Mouse (Mus musculus): ENCODE results near the gene Txlnb.
"Not testable (repeated sequence)": the region's sequence is repeated elsewhere in the genome, so short reads cannot be mapped to it uniquely, and the experiment has no call there.

Txlnb gene

DNA sequence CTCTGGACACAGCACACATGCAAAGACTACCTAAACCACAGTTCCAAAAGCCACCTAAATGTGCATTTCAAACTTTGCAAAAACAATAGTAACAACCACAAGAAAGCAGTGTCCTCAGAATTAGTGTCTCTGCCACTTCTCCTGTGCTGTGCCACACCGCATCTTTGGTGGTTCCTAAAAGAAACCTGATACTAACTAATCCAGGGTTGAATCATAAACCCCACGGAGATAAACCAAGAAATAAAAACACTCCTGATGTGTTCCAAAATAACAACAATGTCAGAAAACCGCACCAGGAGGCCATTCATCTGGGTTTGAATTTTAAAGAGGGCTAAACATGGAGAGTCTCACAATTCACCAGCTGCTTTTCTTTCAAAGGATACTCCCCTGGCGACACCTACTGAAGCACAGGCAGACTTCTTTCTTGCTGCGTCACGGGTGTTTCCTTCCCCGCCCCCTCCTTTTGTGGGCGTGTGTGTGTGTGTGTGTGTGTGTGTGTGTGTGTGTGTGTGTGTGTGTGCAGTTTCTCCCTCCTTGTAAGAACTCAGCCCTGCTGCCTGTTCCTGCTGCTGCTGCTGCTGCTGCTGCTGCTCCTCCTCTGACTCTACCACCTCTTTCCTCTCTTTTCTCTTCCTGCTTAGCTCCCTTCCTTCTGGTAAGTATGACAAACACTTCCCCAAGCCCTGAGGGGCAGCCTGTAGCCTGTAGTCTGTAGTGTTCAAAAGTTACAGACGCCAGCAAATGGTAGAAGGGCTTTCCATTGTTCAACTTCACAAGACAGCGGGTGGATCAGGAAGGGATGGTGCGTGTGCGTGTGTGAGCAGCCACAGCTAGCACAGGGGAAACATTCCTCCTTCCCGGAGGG, at the start of gene Txlnb:
Gene Txlnb, plus strand, starts transcription at position 460 of the 865 bp plus-strand sequence.
- DNase-seq = peak; percentile 50

GRCm38 (mm10) chr10:17752478-17752877, 43.5 kb upstream of the Txlnb start:
- DNase-seq = no peak

- DNase-seq = no peak
These were observed 36.3 kb upstream of the Txlnb start for GRCm38 (mm10) chr10:17759772-17760171.

DNA sequence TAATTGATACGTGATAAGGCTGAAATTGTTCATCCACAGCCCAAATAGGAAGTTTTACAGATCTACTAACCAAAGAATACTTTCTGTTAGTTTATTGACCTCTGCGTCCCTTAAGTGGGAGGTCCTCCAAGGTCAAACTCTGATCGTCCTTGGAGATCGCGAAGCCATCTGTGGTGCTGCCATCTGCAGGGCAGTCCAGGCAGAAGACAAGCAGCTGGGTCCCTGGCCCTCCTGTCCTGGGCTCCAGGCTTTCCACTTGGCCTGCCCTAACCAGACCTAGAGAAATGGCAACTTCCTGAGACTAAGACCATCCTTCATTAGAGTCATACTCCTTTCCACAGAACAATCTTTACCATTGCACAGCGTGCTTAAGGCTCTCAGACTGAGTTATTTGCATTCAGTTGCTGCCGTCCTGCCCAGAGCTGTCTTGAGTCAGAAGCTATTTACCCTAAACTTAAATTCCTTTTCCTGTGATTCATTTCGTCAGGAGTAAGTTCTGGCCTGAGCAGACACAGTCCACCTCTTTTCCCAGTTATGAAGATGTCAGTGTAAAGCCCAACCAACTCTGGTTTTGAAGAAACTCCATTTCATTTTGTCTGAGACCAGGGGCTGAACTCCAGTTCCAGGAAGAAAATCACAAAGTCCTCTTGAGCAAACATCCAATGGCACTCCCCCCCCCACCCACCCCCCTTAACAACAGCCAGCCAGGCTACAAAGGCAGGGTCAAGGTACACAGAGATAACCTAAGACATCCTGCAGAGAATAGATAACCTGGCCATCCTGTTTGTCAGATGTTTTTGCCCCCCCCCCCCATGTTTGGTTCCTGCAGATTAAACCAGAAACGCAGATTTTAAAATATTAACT, 35.0 kb upstream of the Txlnb start:
- no peak for DNase-seq

GRCm38 (mm10) chr10:17761652-17762051, 34.4 kb upstream of the Txlnb start:
- no peak for DNase-seq

GRCm38 (mm10) chr10:17762946-17763345, 33.1 kb upstream of the Txlnb start:
- DNase-seq = no peak

DNA sequence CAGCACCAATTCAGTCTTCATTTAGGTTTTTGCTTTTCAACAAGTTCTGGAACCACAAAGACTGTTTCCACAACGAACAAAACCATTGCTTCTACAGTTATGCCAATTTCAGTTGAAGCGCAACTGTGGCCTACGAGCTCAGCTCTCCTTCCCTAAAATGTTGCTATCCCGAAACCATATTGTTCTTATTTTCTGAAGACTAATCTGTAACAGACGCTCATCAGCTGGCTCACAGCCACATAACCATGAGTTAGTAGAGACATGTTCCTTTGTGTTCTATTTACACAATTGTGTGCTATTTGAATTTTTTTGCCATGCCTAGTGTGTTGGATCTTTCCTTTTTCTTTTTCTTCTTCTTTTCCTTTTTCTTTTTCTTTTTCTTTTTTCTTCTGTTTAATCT, 26.2 kb upstream of the Txlnb start:
- no peak for DNase-seq

GRCm38 (mm10) chr10:17772364-17772763, 23.7 kb upstream of the Txlnb start:
- DNase-seq = no peak

DNA sequence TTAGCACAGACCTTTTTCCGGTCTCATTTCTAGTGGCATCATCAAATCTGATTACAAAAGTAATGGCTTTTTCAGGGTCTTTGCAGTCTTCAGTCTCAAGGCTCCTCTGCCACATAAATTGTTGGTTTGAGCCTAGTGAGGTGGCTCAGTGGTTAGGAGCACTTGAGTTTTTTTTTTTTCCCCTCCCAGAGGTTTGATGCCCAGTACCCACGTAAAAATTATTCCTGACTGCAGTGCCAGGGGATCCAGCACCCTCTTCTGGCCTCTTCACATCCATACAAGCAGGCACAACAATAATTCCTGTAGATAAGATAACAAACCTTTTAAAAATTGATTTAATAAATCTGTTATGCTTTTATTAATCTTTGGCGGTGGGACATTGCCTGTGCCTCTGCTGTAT, 21.7 kb upstream of the Txlnb start:
- DNase-seq = no peak

DNA sequence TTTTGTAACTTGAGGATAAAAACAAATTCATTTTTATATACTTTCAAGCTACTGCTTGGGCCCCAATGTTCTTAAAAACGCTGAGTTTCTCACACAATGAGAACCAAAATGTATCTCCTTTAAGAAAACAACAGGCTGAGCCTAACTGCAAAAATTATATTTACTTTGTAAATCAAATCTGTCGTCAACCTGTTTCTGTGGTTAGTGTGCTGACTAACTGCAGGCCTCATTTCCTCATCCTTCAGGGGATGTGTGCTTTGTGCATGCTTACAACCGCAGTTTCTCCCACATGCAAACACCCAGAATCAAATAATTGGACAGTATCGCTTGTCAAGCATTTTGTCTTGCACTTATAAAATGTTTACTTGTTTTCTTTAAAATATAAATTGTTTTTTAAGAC, 20.9 kb upstream of the Txlnb start:
- no peak for DNase-seq

GRCm38 (mm10) chr10:17776684-17777083, 19.3 kb upstream of the Txlnb start:
- DNase-seq = not testable (repeated sequence)

DNA sequence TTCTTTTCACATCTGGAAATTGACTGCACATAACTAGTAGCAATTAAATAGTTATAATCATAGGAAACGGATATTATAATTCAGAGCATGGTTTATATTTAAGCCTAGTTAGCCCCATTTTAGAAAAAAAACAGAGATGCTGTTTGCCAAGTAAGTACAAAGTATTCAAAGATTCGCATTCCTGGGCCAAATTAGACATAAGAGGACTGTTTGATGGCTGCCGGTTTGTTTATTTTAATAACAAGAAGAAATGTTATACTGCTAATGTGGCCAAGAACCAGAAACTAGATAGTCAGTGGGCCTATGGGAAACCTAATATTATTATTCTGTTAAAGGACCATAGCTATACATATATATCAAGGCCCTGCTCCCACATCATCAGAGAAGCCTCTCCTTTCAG, 9.3 kb upstream of the Txlnb start:
- no peak for DNase-seq

- DNase-seq = no peak
These were observed 8.1 kb upstream of the Txlnb start for GRCm38 (mm10) chr10:17787938-17788337.

DNA sequence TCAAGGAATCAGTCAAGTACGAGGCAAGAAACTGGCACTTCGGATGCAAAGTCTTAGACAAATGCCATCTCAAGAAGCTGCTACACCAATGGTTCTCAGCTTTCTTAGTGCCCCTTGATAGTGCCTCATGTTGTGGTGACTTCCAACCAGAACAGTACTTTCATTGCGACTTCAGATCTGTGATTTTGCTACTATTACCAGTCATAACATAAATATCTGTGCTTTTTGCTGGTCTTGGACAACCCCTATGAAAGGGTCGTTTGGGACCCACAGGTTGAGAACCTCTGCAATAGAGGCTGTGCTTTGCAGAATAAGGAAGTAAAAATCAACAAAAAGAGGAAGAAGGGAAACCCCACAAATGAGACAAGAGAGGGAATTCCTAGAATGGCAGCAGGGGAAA, 7.7 kb upstream of the Txlnb start:
- no peak for DNase-seq

GRCm38 (mm10) chr10:17793926-17794325, 2.1 kb upstream of the Txlnb start:
- no peak for DNase-seq

GRCm38 (mm10) chr10:17794443-17794842, 1.6 kb upstream of the Txlnb start:
- DNase-seq = no peak

- DNase-seq = no peak
These were observed 799 bp upstream of the Txlnb start for GRCm38 (mm10) chr10:17795227-17795626.

GRCm38 (mm10) chr10:17796846-17797631, 1.0 kb downstream of the Txlnb start:
- DNase-seq = no peak

DNA sequence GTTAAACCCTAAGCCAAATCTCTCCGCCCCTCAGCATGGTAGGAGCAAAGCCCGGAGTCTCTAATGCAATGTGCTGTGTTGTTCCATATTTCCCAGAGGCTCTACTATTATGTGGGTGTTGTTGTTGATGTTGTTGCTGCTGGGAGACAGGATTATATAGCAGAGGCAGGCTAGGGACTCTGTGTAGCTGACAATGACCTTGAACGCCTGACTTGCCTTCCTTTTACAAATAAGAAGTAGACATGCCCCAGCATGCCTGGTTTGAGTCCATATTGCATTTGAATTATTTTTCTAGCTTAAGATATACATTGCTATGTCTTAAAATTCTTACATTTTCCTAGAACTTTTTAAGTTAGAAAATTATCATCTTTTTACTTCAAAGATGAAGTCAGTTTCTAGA, 1.7 kb downstream of the Txlnb start:
- DNase-seq = no peak

DNA sequence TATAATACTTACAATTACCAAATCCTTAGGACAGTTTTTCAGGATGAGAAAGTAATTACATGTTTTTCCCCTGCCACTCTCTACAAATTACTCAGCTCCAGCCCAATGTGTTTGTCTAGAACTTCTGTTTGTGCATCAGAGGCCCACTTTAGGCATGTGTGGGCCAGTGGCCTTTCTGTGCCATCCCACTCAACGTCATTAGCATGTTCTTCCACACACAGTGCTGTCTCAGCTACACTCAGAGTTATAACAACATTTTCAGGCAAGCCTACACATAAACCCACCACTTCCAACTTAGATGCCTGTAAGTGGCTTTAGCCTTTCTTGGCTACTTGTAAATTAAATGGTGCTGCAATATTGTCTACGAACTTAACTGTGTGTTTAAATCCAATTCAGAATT, 5.8 kb downstream of the Txlnb start:
- DNase-seq = no peak

- DNase-seq = no peak
These were observed 12.5 kb downstream of the Txlnb start for GRCm38 (mm10) chr10:17808526-17808925.

DNA sequence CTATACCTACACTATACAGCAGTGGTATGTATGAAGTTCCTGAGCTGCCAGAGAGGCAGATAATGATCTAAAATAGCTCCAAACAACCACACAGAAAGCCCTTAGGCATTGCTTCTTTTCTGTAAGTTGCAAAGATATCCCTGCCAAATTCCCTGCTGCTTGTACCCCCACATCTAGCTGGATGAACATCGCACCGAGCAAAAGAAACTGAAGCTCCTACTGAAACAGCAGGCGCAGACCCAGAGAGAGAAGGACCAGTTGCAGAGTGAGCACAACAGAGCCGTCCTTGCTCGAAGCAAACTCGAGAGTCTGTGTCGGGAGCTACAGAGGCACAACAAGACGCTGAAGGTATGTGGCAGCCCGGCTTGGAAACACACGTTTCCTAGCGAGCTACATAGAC, 19.0 kb downstream of the Txlnb start:
- no peak for DNase-seq

- not testable (repeated sequence) for DNase-seq
These were observed 24.4 kb downstream of the Txlnb start for GRCm38 (mm10) chr10:17820422-17820821.

Data from right cerebral cortex, postnatal 14 days (tissue).